Mouse (Mus musculus) limb, embryonic 10.5 days (tissue): Measurements from ENCODE around the gene Rbms3. TPM values are rescaled to one million over a fixed set of nuclear protein-coding genes. Genes with fewer than 3 reads are reported as not detected.

ENCODE experiments used
- DNase-seq: peaks from one replicate; pipeline ENCODE4 v3.0.0-alpha.2; 2017; ENCODE audit warnings: low spot score
- H3K27ac ChIP-seq: fragments of 300-500 bp; sonication (generic); 2 replicates; pipeline ENCODE4 v1.5.1; 2016; ENCODE audit warnings: mild to moderate bottlenecking
- H3K27me3 ChIP-seq: fragments of 300-500 bp; sonication (generic); 2 replicates; pipeline ENCODE4 v1.6.1; 2016; ENCODE audit warnings: low read depth, mild to moderate bottlenecking; ENCODE audit not compliant: poor library complexity, severe bottlenecking
- H3K36me3 ChIP-seq: fragments of 300-500 bp; sonication (generic); 2 replicates; pipeline ENCODE4 v1.6.1; 2016; ENCODE audit warnings: mild to moderate bottlenecking, moderate library complexity
- H3K4me1 ChIP-seq: fragments of 300-500 bp; sonication (generic); 2 replicates; pipeline ENCODE4 v1.6.1; 2016
- H3K4me3 ChIP-seq: fragments of 300-500 bp; sonication (generic); 2 replicates; pipeline ENCODE4 v1.5.1; 2016; ENCODE audit warnings: mild to moderate bottlenecking, moderate library complexity
- H3K9me3 ChIP-seq: fragments of 300-500 bp; sonication (generic); replicated peaks from 2 replicates; pipeline ENCODE4 v1.6.1; 2016; ENCODE audit warnings: mild to moderate bottlenecking
- WGBS: fragments of 180-500 bp; shearing (Covaris S2); methylation state at CpG from one replicate; pipeline ENCODE4 v1.1.7; 2016; 5-methylcytosine and 5-hydroxymethylcytosine counted together
- polyA plus RNA-seq: library from polyadenylated mRNA; unstranded; fragments of >200 nt; fragmentation: Nextera tagmentation; extraction: Ambion mirVana; gene quantifications from 2 replicates; pipeline ENCODE4 v1.2.1, GENCODE M21; 2016

Rbms3 gene
- polyA plus RNA-seq, 1 experiment from 2014 or later, result 35.2 TPM

DNA sequence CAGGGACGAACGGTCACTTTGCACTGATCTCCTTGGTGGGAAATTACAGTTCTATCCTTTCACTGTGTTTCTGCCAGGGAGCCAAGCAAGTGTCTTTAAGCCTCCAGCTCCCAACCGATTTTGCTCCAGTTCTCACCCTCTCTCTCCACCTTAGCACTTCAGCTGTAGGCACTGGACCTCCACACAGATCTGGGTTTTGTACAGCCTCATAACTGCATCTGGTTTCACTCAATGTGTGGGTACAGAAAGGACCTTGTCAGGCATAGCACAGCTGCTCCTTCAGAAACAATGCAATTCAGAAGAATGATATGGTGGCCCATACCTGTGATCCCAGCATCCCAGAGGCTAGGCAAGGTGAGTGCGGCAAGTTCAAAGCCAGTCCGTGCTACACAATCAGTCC lies 648.9 kb downstream of the Rbms3 start:
- H3K36me3 ChIP-seq, result peaks cover 9% of the 10 kb centered on the region; the same call in 1 of the 2 replicates
- WGBS, result 89% methylated on average over 5 of the region's 5 CpGs
- H3K27ac ChIP-seq, result no peak overlapping the region
- H3K4me1 ChIP-seq, result peaks cover 4% of the 10 kb centered on the region; the same call in 1 of the 2 replicates
- H3K9me3 ChIP-seq, result no peaks in the 10 kb centered on the region
- no peaks in the 10 kb centered on the region for H3K27me3 ChIP-seq
- DNase-seq, result peak; percentile 29
- H3K4me3 ChIP-seq, result no peak overlapping the region

DNA sequence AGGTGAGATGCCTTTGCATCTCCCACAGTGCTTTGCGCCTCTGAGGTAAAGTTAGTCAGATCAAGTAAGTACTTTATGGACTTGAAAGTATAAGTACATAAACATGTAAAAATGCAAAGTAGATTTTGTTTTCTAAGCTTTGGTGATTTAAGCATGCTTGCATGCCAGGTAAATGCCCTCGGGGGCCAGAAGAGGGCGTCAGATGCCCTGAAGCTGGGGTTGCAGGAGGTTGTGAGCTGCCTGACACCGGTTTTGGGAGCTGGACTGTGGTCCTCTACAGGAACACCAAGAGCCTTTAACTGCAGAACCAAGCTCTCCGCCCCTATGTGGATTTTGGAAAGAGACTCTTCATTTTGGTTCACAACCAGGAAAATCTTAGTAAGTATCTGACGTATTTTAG lies 652.3 kb downstream of the Rbms3 start:
- Histone ChIP-seq H3K9me3 (no peaks in the 10 kb centered on the region), H3K36me3 (peaks cover 9% of the 10 kb centered on the region; the same call in 1 of the 2 replicates), H3K27me3 (no peaks in the 10 kb centered on the region), H3K4me1 (peaks cover 9% of the 10 kb centered on the region; the same call in 1 of the 2 replicates), H3K4me3 (no peak overlapping the region), H3K27ac (no peak overlapping the region)
- DNase-seq, result peak; percentile 25
- 87% methylated on average over 6 of the region's 6 CpGs for WGBS

DNA sequence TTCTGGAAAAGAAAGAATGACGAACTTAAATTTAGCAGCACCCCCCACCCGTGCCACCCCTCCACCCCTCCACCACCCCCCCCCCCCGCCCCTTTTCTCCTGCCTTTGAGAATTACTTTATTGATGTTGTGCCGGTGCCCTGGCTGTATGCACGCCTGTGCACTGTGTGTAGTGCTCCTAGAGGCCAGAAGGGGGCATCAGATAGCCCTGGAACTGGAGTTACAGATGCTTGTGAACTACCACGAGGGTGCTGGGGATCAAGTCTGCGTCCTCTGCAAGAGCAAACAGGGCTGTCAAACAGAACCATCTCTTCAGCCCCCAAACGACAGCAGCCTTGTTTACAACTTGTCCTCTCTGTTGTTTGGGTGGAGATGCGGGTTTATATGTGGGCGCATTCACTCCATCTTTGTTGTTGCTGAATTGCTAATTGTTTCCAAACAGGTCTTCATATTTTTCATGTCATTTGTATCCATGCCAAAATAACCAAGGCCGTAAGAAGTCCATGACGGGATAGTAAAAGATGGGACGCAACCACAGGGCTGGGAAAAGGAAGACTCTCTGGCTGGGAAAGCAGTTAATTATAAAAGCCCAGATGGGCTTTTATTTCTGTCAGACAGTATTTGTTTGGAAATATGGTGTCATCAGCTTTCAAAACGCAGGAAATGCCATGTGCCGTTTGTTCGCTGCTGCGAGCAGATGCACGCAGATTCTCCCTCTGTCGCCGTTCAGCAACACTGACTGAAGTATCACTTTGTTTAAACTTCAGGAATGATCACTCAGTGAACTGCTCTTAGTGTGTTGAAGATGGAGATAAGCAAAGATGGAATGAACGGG lies 652.9 kb downstream of the Rbms3 start:
- Histone ChIP-seq H3K4me3 (no peak overlapping the region), H3K27me3 (no peaks in the 10 kb centered on the region), H3K27ac (no peak overlapping the region), H3K4me1 (peaks cover 9% of the 10 kb centered on the region; the same call in 1 of the 2 replicates), H3K36me3 (peaks cover 9% of the 10 kb centered on the region; the same call in 1 of the 2 replicates), H3K9me3 (no peaks in the 10 kb centered on the region)
- WGBS, result 90% methylated on average over 21 of the region's 21 CpGs
- peak; percentile 27 for DNase-seq

DNA sequence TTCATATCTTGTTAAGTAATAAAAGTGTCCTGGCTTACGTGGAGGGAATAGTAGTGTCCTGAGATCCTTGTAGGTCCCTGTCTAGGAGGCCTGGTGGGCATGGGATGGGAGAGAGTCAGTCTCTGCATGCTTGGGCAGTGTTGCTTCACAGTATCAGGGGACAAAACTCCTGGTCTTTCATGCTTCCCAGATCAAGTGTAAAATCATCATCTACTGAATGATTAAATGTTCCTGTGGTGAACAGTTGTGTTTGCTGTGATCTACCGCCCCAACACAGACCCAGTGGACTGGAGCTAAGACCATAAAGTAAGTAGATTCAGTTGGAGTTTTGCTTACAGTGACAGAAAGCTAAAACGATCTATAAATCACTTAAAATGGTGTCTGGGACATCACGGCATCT lies 654.4 kb downstream of the Rbms3 start:
- H3K27me3 ChIP-seq, result no peaks in the 10 kb centered on the region
- no peak overlapping the region for H3K4me3 ChIP-seq
- H3K4me1 ChIP-seq, result 0 out of 2 replicates have a peak, but pooled peaks cover 5% of the 10 kb centered on the region
- H3K9me3 ChIP-seq, result no peaks in the 10 kb centered on the region
- no peak for DNase-seq
- H3K36me3 ChIP-seq, result peaks cover 9% of the 10 kb centered on the region; the same call in 1 of the 2 replicates
- WGBS, result 91% methylated on average over 4 of the region's 4 CpGs
- H3K27ac ChIP-seq, result no peak overlapping the region

GRCm38 (mm10) chr9:116974134-116974533 lies 655.6 kb downstream of the Rbms3 start:
- peak; percentile 27 for DNase-seq
- 0 out of 2 replicates have a peak, but pooled peaks cover 5% of the 10 kb centered on the region for H3K4me1 ChIP-seq
- peaks cover 9% of the 10 kb centered on the region; the same call in 1 of the 2 replicates for H3K36me3 ChIP-seq
- 97% methylated on average over 3 of the region's 3 CpGs for WGBS
- H3K9me3 ChIP-seq, result no peaks in the 10 kb centered on the region
- no peak overlapping the region for H3K4me3 ChIP-seq
- H3K27ac ChIP-seq, result peak overlapping the region; percentile 26; the same call in 1 of the 2 replicates
- H3K27me3 ChIP-seq, result no peaks in the 10 kb centered on the region

DNA sequence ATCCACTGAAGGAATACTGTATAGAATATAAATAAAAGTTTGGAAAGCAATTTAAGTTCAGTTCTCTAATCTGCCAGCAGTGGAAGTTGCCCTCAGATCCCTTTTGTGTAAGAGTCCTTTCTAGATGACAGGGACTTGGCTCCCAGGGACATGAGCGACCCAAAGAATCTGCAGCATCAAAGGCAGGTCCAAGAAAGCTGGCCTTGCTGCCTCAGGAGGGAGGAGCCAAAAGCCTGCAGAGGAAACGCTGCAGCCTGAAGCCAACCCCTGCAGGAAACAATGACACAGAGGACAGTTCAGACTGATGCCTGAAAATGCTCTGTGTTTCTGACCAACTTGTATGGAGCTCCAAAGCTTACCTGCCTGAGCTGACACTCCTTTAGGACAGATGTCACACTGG lies 656.1 kb downstream of the Rbms3 start:
- Histone ChIP-seq H3K27ac (peak overlapping the region; percentile 26; the same call in 1 of the 2 replicates), H3K36me3 (peaks cover 9% of the 10 kb centered on the region; the same call in 1 of the 2 replicates), H3K4me1 (0 out of 2 replicates have a peak, but pooled peaks cover 5% of the 10 kb centered on the region), H3K9me3 (no peaks in the 10 kb centered on the region), H3K27me3 (no peaks in the 10 kb centered on the region), H3K4me3 (no peak overlapping the region)
- peak; percentile 28 for DNase-seq
- 49% methylated on average over 2 of the region's 2 CpGs for WGBS

GRCm38 (mm10) chr9:116967317-116967716 lies 662.4 kb downstream of the Rbms3 start:
- 94% methylated on average over 3 of the region's 3 CpGs for WGBS
- Histone ChIP-seq H3K36me3 (peaks cover 5% of the 10 kb centered on the region; the same call in 1 of the 2 replicates), H3K9me3 (no peaks in the 10 kb centered on the region), H3K4me3 (no peak overlapping the region), H3K4me1 (peaks cover 23% of the 10 kb centered on the region), H3K27me3 (no peaks in the 10 kb centered on the region), H3K27ac (peak overlapping the region; percentile 38; the same call in 1 of the 2 replicates)
- no peak for DNase-seq

- peaks cover 23% of the 10 kb centered on the region for H3K4me1 ChIP-seq
- 33% methylated on average over 6 of the region's 6 CpGs for WGBS
- H3K4me3 ChIP-seq, result peak overlapping the region; percentile 29
- peaks cover 10% of the 10 kb centered on the region for H3K36me3 ChIP-seq
- peak overlapping the region; percentile 82 for H3K27ac ChIP-seq
- peaks cover 3% of the 10 kb centered on the region; the same call in 1 of the 2 replicates for H3K9me3 ChIP-seq
- no peaks in the 10 kb centered on the region for H3K27me3 ChIP-seq
- peak; percentile 70 for DNase-seq
Measured at GRCm38 (mm10) chr9:116965691-116966090, 664.0 kb downstream of the Rbms3 start.

GRCm38 (mm10) chr9:116956156-116956555 lies 673.6 kb downstream of the Rbms3 start:
- H3K9me3 ChIP-seq, result peaks cover 3% of the 10 kb centered on the region; the same call in 1 of the 2 replicates
- H3K4me1 ChIP-seq, result peaks cover 18% of the 10 kb centered on the region
- WGBS, result 96% methylated on average over 2 of the region's 2 CpGs
- no peak overlapping the region for H3K27ac ChIP-seq
- peaks cover 7% of the 10 kb centered on the region for H3K36me3 ChIP-seq
- no peak overlapping the region for H3K4me3 ChIP-seq
- no peak for DNase-seq
- H3K27me3 ChIP-seq, result no peaks in the 10 kb centered on the region

DNA sequence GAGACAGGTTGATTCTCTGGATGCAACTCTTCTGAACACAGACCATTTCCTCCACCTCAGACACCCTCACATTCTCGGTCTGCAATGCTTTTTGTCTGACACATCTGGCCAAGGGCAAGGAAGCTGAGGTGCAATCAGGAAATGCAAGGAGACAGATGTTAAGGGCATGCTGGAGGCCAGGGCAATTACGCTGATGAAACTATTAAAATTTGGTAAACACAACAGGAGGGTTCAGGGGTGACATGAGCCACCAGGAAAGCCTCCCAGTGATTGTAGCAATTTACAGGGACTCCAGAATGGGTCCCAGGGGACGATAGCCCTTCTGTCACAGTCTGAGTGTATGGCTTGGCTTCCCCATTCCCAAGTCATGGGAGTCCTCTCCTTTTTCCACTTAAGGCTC lies 681.5 kb downstream of the Rbms3 start:
- peak; percentile 35 for DNase-seq
- 18% methylated on average over 3 of the region's 3 CpGs for WGBS

DNA sequence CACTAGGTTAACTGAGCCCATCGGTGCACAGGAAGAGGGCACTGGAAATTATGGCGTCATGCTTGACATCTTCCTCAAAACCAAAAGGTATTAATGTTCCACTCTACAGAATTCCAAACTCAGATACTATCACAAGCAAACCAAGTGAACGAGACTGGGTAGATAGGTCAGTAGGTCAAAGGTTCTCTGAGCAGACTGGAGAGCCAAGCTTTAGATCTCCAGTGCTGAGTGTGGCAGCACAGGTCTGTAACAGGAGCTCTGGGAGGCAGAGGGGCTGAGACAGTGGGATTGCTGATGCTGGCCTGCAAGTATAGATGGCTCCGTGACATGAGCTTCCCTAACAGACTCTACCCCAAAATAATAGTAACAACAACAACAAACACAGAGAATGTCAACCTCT lies 682.3 kb downstream of the Rbms3 start:
- Histone ChIP-seq H3K36me3 (no peaks in the 10 kb centered on the region), H3K4me1 (peaks cover 57% of the 10 kb centered on the region), H3K9me3 (no peaks in the 10 kb centered on the region), H3K4me3 (no peak overlapping the region), H3K27me3 (no peaks in the 10 kb centered on the region), H3K27ac (peak overlapping the region; percentile 43; the same call in 1 of the 2 replicates)
- no peak for DNase-seq
- 57% methylated on average over 4 of the region's 4 CpGs for WGBS

More for the DNA sequence above, 681.5 kb downstream of the Rbms3 start:
- no peaks in the 10 kb centered on the region for H3K36me3 ChIP-seq
- H3K27me3 ChIP-seq, result no peaks in the 10 kb centered on the region
- H3K9me3 ChIP-seq, result no peaks in the 10 kb centered on the region
- H3K4me3 ChIP-seq, result no peak overlapping the region
- H3K27ac ChIP-seq, result peak overlapping the region; percentile 43
- peaks cover 54% of the 10 kb centered on the region for H3K4me1 ChIP-seq

- Histone ChIP-seq H3K9me3 (no peaks in the 10 kb centered on the region), H3K4me3 (no peak overlapping the region), H3K36me3 (no peaks in the 10 kb centered on the region), H3K27me3 (no peaks in the 10 kb centered on the region), H3K4me1 (peaks cover 57% of the 10 kb centered on the region), H3K27ac (peak overlapping the region; percentile 69)
- DNase-seq, result no peak
- 96% methylated on average over 3 of the region's 3 CpGs for WGBS
Measured at GRCm38 (mm10) chr9:116946787-116947186, 682.9 kb downstream of the Rbms3 start.

- DNase-seq, result no peak
- H3K36me3 ChIP-seq, result no peaks in the 10 kb centered on the region
- H3K27ac ChIP-seq, result peak overlapping the region; percentile 77
- H3K4me3 ChIP-seq, result no peak overlapping the region
- H3K4me1 ChIP-seq, result peaks cover 59% of the 10 kb centered on the region
- 84% methylated on average over 9 of the region's 9 CpGs for WGBS
- H3K9me3 ChIP-seq, result no peaks in the 10 kb centered on the region
- no peaks in the 10 kb centered on the region for H3K27me3 ChIP-seq
Measured at GRCm38 (mm10) chr9:116945689-116946088, 684.0 kb downstream of the Rbms3 start.
